Mouse (Mus musculus): ENCODE results near the gene Slc44a3. TPM values are rescaled to one million over a fixed set of nuclear protein-coding genes. Genes with fewer than 3 reads are reported as not detected.

The Slc44a3 gene
- polyA plus RNA-seq, 1 experiment: 5.1 TPM

DNA sequence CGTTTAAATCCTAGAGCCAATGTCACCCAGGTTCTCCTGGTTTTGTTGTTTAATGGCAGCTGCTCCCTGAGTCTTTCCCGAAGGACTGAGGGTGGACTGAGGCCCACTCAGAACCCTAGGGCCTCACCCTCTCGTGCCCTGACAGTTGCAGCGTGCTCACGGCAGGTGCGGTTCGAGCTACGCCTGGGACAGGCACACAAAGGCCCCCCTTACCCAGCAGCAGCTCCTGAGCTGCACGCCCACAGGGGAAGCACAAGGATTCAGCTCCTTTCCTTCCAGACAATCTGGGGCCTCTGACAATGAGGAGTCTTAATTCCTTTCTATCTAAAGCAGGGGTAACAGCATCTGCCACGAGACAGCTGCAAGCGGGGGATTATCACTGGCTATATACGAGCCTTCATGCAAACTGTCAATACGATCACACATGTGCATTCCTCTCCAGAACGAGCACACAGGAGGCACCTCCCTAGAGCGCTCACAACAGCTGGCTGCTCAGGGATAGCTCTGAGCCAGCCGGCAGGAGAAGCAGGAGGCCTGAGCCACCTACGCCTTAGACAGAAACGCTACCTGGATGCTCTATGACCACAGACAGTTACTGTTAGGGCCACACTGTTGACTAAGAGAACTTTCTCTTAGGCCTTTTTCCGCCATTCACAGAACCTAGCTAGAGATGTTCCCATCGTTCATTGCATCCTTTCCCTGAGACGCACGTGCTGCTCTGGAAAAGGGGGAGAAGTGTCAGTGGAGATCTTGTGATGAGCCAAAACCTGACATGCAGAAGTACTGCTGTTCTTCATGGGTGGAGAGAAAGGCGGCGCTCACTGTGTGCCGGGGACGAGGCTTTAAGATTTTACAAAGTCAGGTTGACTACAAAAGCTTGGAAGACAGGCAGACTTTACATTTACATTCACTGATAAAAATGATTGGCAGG is 51.9 kb downstream of the Slc44a3 start:
- no peak for TF ChIP-seq EP300 (IDR thresholded peaks at IDR 0.05; ENCODE audit: insufficient read depth, low read depth, low read length)
- TF ChIP-seq POLR2A (IDR thresholded peaks at IDR 0.05; ENCODE audit: insufficient read depth, low read length): no peak
- no peak for TF ChIP-seq CTCF (IDR thresholded peaks at IDR 0.05; ENCODE audit: low read depth, low read length)
- peaks cover 3% of the 10 kb centered on the region for H3K4me1 ChIP-seq (ENCODE audit: control insufficient read depth, insufficient read depth, low read length)
- H3K9me3 ChIP-seq (replicated peaks; ENCODE audit: control insufficient read depth, insufficient read depth, low read length, poor library complexity, severe bottlenecking): no peaks in the 10 kb centered on the region
- no peak overlapping the region for H3K9ac ChIP-seq (ENCODE audit: low read depth, poor library complexity, severe bottlenecking)
- H3K27ac ChIP-seq (ENCODE audit: insufficient read depth, low read length): no peak overlapping the region
- H3K4me3 ChIP-seq (ENCODE audit: low read depth, low read length): no peak overlapping the region
- H3K27me3 ChIP-seq (ENCODE audit: control insufficient read depth, insufficient read depth, low read length, poor library complexity, severe bottlenecking): no peaks in the 10 kb centered on the region
- no peaks in the 10 kb centered on the region for H3K36me3 ChIP-seq (ENCODE audit: control insufficient read depth, insufficient read depth, low read length, poor library complexity, severe bottlenecking)

DNA sequence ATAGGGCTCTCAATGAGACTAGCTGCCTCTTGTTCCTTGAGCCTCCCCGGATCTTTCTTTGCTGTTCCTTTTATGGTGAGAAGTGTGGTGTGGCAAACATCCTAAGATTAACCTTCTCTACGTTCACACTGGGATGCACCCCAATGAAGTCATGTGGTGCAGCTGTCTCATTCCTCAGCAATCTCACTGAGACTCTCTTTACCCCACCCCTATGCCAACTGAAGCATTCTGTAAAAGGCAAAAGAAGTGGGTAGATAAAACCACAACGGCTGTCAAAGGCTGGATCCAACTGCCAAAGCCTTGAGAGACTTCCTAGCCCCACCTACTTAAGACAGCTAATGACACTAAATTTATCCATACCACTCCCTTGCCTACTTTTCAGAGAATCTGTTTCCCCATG is 57.5 kb downstream of the Slc44a3 start:
- no peak overlapping the region for H3K4me3 ChIP-seq (ENCODE audit: low read depth, low read length)
- no peaks in the 10 kb centered on the region for H3K9me3 ChIP-seq (replicated peaks; ENCODE audit: control insufficient read depth, insufficient read depth, low read length, poor library complexity, severe bottlenecking)
- no peak overlapping the region for H3K9ac ChIP-seq (ENCODE audit: low read depth, poor library complexity, severe bottlenecking)
- TF ChIP-seq EP300 (IDR thresholded peaks at IDR 0.05; ENCODE audit: insufficient read depth, low read depth, low read length) (no peak), POLR2A (IDR thresholded peaks at IDR 0.05; ENCODE audit: insufficient read depth, low read length) (no peak), CTCF (IDR thresholded peaks at IDR 0.05; ENCODE audit: low read depth, low read length) (no peak)
- no peak overlapping the region for H3K27ac ChIP-seq (ENCODE audit: insufficient read depth, low read length)
- H3K36me3 ChIP-seq (ENCODE audit: control insufficient read depth, insufficient read depth, low read length, poor library complexity, severe bottlenecking): no peaks in the 10 kb centered on the region
- no peaks in the 10 kb centered on the region for H3K27me3 ChIP-seq (ENCODE audit: control insufficient read depth, insufficient read depth, low read length, poor library complexity, severe bottlenecking)
- no peaks in the 10 kb centered on the region for H3K4me1 ChIP-seq (ENCODE audit: control insufficient read depth, insufficient read depth, low read length)

DNA sequence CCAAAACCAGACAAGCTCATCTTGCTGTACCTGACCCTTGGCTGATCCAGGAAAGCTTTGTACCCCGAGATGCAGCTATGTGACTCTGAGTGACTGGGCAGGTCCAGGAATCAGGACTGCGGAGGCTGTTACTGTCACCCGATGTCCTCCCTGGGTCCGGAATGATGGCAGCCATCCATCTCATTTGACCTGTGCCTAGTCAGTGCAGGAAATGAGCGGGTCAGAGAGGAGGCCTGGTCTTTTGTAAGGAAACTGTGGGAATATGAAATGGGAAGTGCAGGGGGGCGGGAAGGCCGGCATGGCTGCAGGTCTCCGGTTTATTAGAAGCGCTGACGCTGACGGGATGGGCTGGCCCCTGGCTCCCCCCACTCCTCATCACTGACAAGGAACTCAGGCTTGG is 60.5 kb downstream of the Slc44a3 start:
- H3K27me3 ChIP-seq (ENCODE audit: control insufficient read depth, insufficient read depth, low read length, poor library complexity, severe bottlenecking): no peaks in the 10 kb centered on the region
- no peaks in the 10 kb centered on the region for H3K4me1 ChIP-seq (ENCODE audit: control insufficient read depth, insufficient read depth, low read length)
- no peak overlapping the region for H3K4me3 ChIP-seq (ENCODE audit: low read depth, low read length)
- no peak overlapping the region for H3K9ac ChIP-seq (ENCODE audit: low read depth, poor library complexity, severe bottlenecking)
- H3K27ac ChIP-seq (ENCODE audit: insufficient read depth, low read length): no peak overlapping the region
- H3K9me3 ChIP-seq (replicated peaks; ENCODE audit: control insufficient read depth, insufficient read depth, low read length, poor library complexity, severe bottlenecking): no peaks in the 10 kb centered on the region
- TF ChIP-seq POLR2A (IDR thresholded peaks at IDR 0.05; ENCODE audit: insufficient read depth, low read length) (no peak), CTCF (IDR thresholded peaks at IDR 0.05; ENCODE audit: low read depth, low read length) (no peak)
- H3K36me3 ChIP-seq (ENCODE audit: control insufficient read depth, insufficient read depth, low read length, poor library complexity, severe bottlenecking): no peaks in the 10 kb centered on the region

DNA sequence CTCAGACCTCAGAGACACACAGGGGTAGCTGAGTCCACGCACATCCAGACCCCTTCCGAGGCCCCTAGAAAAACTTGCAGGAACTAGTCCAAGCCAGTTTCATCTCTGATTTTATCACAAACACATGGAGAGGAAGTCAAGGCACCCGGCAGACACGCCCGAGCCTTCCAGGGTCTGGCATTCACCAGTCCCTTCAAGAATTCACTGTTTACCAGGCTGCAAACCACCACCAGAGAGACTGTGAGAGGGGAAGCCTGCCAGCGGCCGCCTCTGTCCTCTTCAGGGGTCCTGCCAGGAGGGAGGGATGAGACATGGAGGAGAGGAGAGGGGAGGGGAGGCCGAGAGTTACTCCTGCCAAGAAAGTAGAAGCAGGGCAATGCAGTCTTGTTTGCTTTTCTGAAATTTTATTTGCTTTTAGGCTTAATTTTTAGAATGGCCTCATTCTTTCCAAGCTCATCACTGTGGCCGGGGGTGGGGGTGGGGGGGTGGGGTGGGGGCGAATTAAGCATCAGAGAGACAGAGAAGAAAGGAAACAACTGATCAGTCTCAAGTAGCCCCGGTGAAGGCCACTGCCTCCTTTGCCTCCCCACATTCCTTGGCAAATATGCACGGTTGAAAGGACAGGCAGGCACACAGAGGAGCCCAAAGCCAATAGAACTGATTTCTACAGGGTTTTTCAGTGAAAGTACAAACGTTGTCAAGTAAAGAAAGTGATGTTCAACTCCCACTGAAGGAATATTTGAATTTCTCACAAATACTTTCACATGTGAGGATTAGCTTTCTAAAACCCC is 62.8 kb downstream of the Slc44a3 start:
- Histone ChIP-seq H3K4me1 (ENCODE audit: control insufficient read depth, insufficient read depth, low read length) (no peaks in the 10 kb centered on the region), H3K9ac (ENCODE audit: low read depth, poor library complexity, severe bottlenecking) (peak overlapping the region; percentile 31; the same call in 1 of the 2 replicates), H3K27me3 (ENCODE audit: control insufficient read depth, insufficient read depth, low read length, poor library complexity, severe bottlenecking) (no peaks in the 10 kb centered on the region), H3K27ac (ENCODE audit: insufficient read depth, low read length) (no peak overlapping the region), H3K36me3 (ENCODE audit: control insufficient read depth, insufficient read depth, low read length, poor library complexity, severe bottlenecking) (no peaks in the 10 kb centered on the region), H3K4me3 (ENCODE audit: low read depth, low read length) (peak overlapping the region; percentile 16; the same call in 1 of the 2 replicates), H3K9me3 (replicated peaks; ENCODE audit: control insufficient read depth, insufficient read depth, low read length, poor library complexity, severe bottlenecking) (no peaks in the 10 kb centered on the region)
- TF ChIP-seq POLR2A (IDR thresholded peaks at IDR 0.05; ENCODE audit: insufficient read depth, low read length) (no peak), CTCF (IDR thresholded peaks at IDR 0.05; ENCODE audit: low read depth, low read length) (no peak), EP300 (IDR thresholded peaks at IDR 0.05; ENCODE audit: insufficient read depth, low read depth, low read length) (no peak)

- H3K9ac ChIP-seq (ENCODE audit: low read depth, poor library complexity, severe bottlenecking): no peak overlapping the region
- H3K4me3 ChIP-seq (ENCODE audit: low read depth, low read length): no peak overlapping the region
- no peaks in the 10 kb centered on the region for H3K36me3 ChIP-seq (ENCODE audit: control insufficient read depth, insufficient read depth, low read length, poor library complexity, severe bottlenecking)
- no peaks in the 10 kb centered on the region for H3K9me3 ChIP-seq (replicated peaks; ENCODE audit: control insufficient read depth, insufficient read depth, low read length, poor library complexity, severe bottlenecking)
- no peak overlapping the region for H3K27ac ChIP-seq (ENCODE audit: insufficient read depth, low read length)
- no peaks in the 10 kb centered on the region for H3K27me3 ChIP-seq (ENCODE audit: control insufficient read depth, insufficient read depth, low read length, poor library complexity, severe bottlenecking)
- no peaks in the 10 kb centered on the region for H3K4me1 ChIP-seq (ENCODE audit: control insufficient read depth, insufficient read depth, low read length)
- TF ChIP-seq EP300 (IDR thresholded peaks at IDR 0.05; ENCODE audit: insufficient read depth, low read depth, low read length) (no peak), CTCF (IDR thresholded peaks at IDR 0.05; ENCODE audit: low read depth, low read length) (no peak), POLR2A (IDR thresholded peaks at IDR 0.05; ENCODE audit: insufficient read depth, low read length) (no peak)
Observed at GRCm38 (mm10) chr3:121468136-121468535, 64.1 kb downstream of the Slc44a3 start.
